Mouse (Mus musculus): ENCODE measurements around the gene Acsl5. TPM values are rescaled to one million over a fixed set of nuclear protein-coding genes. Genes with fewer than 3 reads are reported as not detected.

Acsl5 gene
- polyA plus RNA-seq (2015; fragmentation: Nextera tagmentation; extraction: Ambion mirVana), result 34.2 and 34.8 TPM in 2 replicates

- ATAC-seq (ENCODE audit: insufficient number of reproducible peaks, insufficient read depth, low FRiP score, low TSS enrichment, low read depth), result no peak
- 93% methylated on average over 9 of the region's 9 CpGs for WGBS
- Histone ChIP-seq H3K4me3 (no peak within 1 kb of the TSS), H3K27ac (no peak within 1 kb of the TSS), H3K9me3 (no peaks in the 10 kb centered on the region), H3K36me3 (no peaks in the 10 kb centered on the region), H3K4me2 (no peak within 1 kb of the TSS), H3K9ac (no peak within 1 kb of the TSS), H3K27me3 (no peaks in the 10 kb centered on the region), H3K4me1 (peaks cover 10% of the 10 kb centered on the region)
Observed at GRCm38 (mm10) chr19:55251383-55252124, at the start of gene Acsl5. TSS of gene Acsl5 (plus strand) at chr19:55251938.

DNA sequence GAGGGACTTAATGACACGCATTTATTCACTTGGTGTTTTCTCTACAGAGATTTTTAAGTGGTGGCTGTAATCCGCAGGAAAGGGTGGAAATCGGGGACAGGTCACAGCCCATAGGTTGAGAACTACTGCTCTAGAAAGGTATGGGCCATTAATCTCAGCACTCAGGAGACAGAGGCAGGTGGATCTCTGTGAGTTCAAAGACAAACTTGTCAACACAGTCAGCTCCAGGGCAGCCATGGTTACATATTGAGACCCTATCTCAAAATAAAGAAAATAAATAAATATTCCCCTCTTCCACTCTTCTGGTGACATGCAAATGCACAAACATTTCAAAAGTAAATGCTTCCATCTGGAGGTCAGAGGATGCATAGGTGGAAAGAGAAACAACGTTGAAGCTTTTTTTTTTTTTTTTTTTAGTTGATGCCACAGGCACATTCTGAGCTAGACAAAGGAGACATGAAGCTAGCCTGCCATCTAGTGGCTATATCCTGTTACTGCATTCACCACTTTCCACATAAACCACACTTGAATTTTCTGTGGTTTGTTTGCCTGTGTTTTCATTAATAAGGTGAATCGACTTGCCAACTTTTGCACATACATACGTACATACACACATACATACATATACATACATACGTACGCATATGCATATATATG lies 45.1 kb upstream of the Acsl5 start:
- Histone ChIP-seq H3K36me3 (no peaks in the 10 kb centered on the region), H3K9me3 (no peaks in the 10 kb centered on the region), H3K4me3 (no peak overlapping the region), H3K4me1 (no peaks in the 10 kb centered on the region), H3K27me3 (peaks cover 6% of the 10 kb centered on the region), H3K9ac (no peak overlapping the region), H3K4me2 (no peak overlapping the region), H3K27ac (no peak overlapping the region)
- no peak for ATAC-seq (ENCODE audit: insufficient number of reproducible peaks, insufficient read depth, low FRiP score, low TSS enrichment, low read depth)
- 39% methylated on average over 8 of the region's 8 CpGs for WGBS

GRCm38 (mm10) chr19:55207205-55207604 lies 44.5 kb upstream of the Acsl5 start:
- H3K36me3 ChIP-seq, result no peaks in the 10 kb centered on the region
- WGBS, result 56% methylated on average over 6 of the region's 6 CpGs
- ATAC-seq (ENCODE audit: insufficient number of reproducible peaks, insufficient read depth, low FRiP score, low TSS enrichment, low read depth), result no peak
- H3K4me1 ChIP-seq, result no peaks in the 10 kb centered on the region
- no peak overlapping the region for H3K27ac ChIP-seq
- no peaks in the 10 kb centered on the region for H3K9me3 ChIP-seq
- peaks cover 6% of the 10 kb centered on the region for H3K27me3 ChIP-seq
- H3K4me3 ChIP-seq, result no peak overlapping the region
- no peak overlapping the region for H3K4me2 ChIP-seq
- no peak overlapping the region for H3K9ac ChIP-seq

DNA sequence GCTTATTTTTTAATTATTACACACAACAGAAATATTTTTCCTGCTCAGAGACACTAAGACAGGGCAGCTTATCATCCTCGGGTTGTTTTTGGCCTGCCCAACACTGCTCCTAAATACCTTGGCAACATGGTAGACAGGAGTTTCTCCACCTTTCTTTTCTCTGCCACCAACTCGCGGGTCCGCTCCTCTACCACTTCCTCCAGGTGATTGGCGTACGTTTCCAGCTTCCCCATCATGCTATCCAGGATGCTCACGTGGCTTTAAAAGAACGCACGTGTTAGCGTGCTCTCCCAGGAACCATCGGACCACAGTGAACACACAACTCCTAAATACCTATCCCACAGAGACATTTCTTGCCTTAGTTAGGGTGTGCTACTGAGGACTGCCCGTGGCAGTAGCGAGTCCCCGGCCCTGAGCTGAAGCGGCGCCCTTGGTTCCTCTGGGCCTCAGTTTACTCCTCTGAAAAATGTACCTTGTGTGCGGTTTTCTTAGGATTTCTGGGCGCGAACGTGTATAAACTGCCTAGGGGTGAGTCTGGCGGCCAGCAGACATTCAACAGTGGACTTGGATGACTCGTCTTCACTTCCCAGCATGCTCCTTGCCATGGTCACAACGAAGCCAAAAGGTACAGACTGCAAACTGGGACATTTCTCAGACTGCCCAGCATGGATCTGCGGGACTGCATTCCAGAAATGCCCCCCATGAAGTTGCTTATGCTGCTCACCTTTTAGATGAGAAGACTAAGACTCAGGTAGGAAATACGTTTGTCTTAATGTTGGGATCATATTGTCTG lies 43.8 kb upstream of the Acsl5 start:
- WGBS, result 62% methylated on average over 25 of the region's 25 CpGs
- Histone ChIP-seq H3K27ac (no peak overlapping the region), H3K4me2 (no peak overlapping the region)

GRCm38 (mm10) chr19:55208654-55209053 lies 43.1 kb upstream of the Acsl5 start:
- no peaks in the 10 kb centered on the region for H3K4me1 ChIP-seq
- H3K27me3 ChIP-seq, result peaks cover 6% of the 10 kb centered on the region
- WGBS, result 79% methylated on average over 4 of the region's 4 CpGs
- no peak overlapping the region for H3K27ac ChIP-seq
- no peak for ATAC-seq (ENCODE audit: insufficient number of reproducible peaks, insufficient read depth, low FRiP score, low TSS enrichment, low read depth)
- H3K4me3 ChIP-seq, result no peak overlapping the region
- no peak overlapping the region for H3K4me2 ChIP-seq
- H3K36me3 ChIP-seq, result no peaks in the 10 kb centered on the region
- H3K9ac ChIP-seq, result no peak overlapping the region
- H3K9me3 ChIP-seq, result no peaks in the 10 kb centered on the region

More for the DNA sequence above, 43.8 kb upstream of the Acsl5 start:
- Histone ChIP-seq H3K36me3 (no peaks in the 10 kb centered on the region), H3K27me3 (peaks cover 6% of the 10 kb centered on the region), H3K4me3 (no peak overlapping the region), H3K9me3 (no peaks in the 10 kb centered on the region), H3K4me1 (no peaks in the 10 kb centered on the region), H3K9ac (no peak overlapping the region)
- ATAC-seq (ENCODE audit: insufficient number of reproducible peaks, insufficient read depth, low FRiP score, low TSS enrichment, low read depth), result no peak

DNA sequence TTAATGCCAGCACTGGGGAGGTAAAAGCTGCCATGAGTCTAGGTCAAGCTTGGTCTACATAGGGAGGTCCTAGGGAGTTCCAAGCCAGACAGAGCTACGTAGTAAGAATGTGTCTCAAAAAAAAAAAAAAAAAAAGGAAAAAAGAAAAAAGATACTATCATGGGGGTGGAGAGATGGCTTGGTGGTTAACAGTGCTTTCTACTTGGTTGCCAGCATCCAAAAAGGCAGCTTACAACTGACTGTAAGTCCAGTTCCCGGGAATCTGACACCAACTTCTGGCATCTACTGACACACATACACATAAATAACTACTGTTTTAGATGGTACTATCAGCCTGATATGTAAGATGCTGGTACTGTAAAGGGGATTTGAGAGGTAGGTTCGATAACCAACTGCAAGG lies 42.7 kb upstream of the Acsl5 start:
- Histone ChIP-seq H3K4me1 (no peaks in the 10 kb centered on the region), H3K9ac (no peak overlapping the region), H3K27ac (no peak overlapping the region), H3K27me3 (peaks cover 6% of the 10 kb centered on the region), H3K4me3 (no peak overlapping the region), H3K36me3 (no peaks in the 10 kb centered on the region), H3K9me3 (no peaks in the 10 kb centered on the region), H3K4me2 (no peak overlapping the region)
- 83% methylated on average over 3 of the region's 3 CpGs for WGBS
- ATAC-seq (ENCODE audit: insufficient number of reproducible peaks, insufficient read depth, low FRiP score, low TSS enrichment, low read depth), result no peak

- WGBS, result 89% methylated on average over 1 of the region's 1 CpGs
- H3K4me3 ChIP-seq, result no peak overlapping the region
- H3K27me3 ChIP-seq, result peaks cover 6% of the 10 kb centered on the region
- no peak overlapping the region for H3K4me2 ChIP-seq
- no peak overlapping the region for H3K27ac ChIP-seq
- H3K4me1 ChIP-seq, result no peaks in the 10 kb centered on the region
- H3K9ac ChIP-seq, result no peak overlapping the region
- peak; percentile 71; the same call in 1 of the 2 replicates for ATAC-seq (ENCODE audit: insufficient number of reproducible peaks, insufficient read depth, low FRiP score, low TSS enrichment, low read depth)
- H3K36me3 ChIP-seq, result no peaks in the 10 kb centered on the region
- H3K9me3 ChIP-seq, result no peaks in the 10 kb centered on the region
Observed at GRCm38 (mm10) chr19:55211698-55212097, 40.0 kb upstream of the Acsl5 start.

DNA sequence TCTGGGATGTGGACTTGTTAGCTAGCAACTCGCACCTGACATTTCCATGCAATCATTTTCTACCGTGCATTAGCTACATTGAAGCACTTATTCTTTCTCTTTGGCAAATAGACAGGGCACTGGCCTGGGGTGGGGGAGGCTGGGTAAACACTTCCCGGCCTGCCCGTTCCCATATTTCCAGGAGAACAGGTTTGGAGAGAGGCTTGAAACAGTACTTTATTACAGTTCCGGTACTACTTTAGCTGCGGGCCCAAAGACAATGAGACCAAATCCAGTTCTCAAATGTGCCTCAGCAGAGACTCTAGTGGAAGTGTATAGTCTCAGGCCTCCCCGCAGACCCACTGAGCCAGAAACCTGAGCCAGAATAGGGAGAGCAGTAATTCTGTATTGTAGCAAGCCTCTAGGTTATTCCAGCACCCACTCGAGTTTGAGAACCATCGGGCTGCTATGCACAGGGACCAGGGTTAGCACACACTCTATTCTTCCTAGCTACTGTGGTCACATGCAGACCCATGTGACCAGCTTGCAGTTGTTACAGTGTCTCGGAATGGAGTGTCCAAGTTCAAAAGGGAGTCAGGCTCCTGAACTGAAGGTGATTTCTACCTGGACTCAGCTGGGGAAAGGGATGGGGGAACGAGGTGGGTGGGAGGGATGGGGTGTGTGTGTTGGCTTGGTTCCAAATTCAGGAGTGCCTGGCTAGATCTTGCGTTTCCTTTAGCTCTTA lies 38.0 kb upstream of the Acsl5 start:
- no peak for ATAC-seq (ENCODE audit: insufficient number of reproducible peaks, insufficient read depth, low FRiP score, low TSS enrichment, low read depth)
- Histone ChIP-seq H3K4me2 (no peak overlapping the region), H3K27ac (peak overlapping the region; percentile 28), H3K4me1 (peaks cover 11% of the 10 kb centered on the region), H3K36me3 (no peaks in the 10 kb centered on the region), H3K4me3 (no peak overlapping the region), H3K9me3 (no peaks in the 10 kb centered on the region), H3K9ac (no peak overlapping the region), H3K27me3 (no peaks in the 10 kb centered on the region)
- WGBS, result 75% methylated on average over 12 of the region's 12 CpGs

GRCm38 (mm10) chr19:55216876-55217275 lies 34.9 kb upstream of the Acsl5 start:
- 83% methylated on average over 4 of the region's 4 CpGs for WGBS
- Histone ChIP-seq H3K36me3 (no peaks in the 10 kb centered on the region), H3K27me3 (no peaks in the 10 kb centered on the region), H3K27ac (no peak overlapping the region), H3K4me3 (no peak overlapping the region), H3K4me2 (no peak overlapping the region), H3K9me3 (no peaks in the 10 kb centered on the region), H3K9ac (no peak overlapping the region), H3K4me1 (peaks cover 15% of the 10 kb centered on the region)
- no peak for ATAC-seq (ENCODE audit: insufficient number of reproducible peaks, insufficient read depth, low FRiP score, low TSS enrichment, low read depth)

GRCm38 (mm10) chr19:55217365-55217764 lies 34.4 kb upstream of the Acsl5 start:
- WGBS, result 64% methylated on average over 9 of the region's 9 CpGs
- H3K4me3 ChIP-seq, result no peak overlapping the region
- no peak overlapping the region for H3K27ac ChIP-seq
- no peaks in the 10 kb centered on the region for H3K36me3 ChIP-seq
- ATAC-seq (ENCODE audit: insufficient number of reproducible peaks, insufficient read depth, low FRiP score, low TSS enrichment, low read depth), result no peak
- H3K4me2 ChIP-seq, result no peak overlapping the region
- peaks cover 15% of the 10 kb centered on the region for H3K4me1 ChIP-seq
- H3K9me3 ChIP-seq, result no peaks in the 10 kb centered on the region
- no peak overlapping the region for H3K9ac ChIP-seq
- H3K27me3 ChIP-seq, result no peaks in the 10 kb centered on the region

GRCm38 (mm10) chr19:55218192-55218739 lies 33.5 kb upstream of the Acsl5 start:
- peak; percentile 49; the same call in 1 of the 2 replicates for ATAC-seq (ENCODE audit: insufficient number of reproducible peaks, insufficient read depth, low FRiP score, low TSS enrichment, low read depth)
- Histone ChIP-seq H3K9me3 (no peaks in the 10 kb centered on the region), H3K4me1 (peaks cover 15% of the 10 kb centered on the region), H3K36me3 (no peaks in the 10 kb centered on the region), H3K27me3 (no peaks in the 10 kb centered on the region), H3K4me3 (peak overlapping the region; percentile 46), H3K4me2 (peak overlapping the region; percentile 61), H3K27ac (no peak overlapping the region), H3K9ac (peak overlapping the region; percentile 69)
- WGBS, result 4% methylated on average over 20 of the region's 20 CpGs

Data from embryonic facial prominence, embryonic 13.5 days (tissue).